Comparison of ENCODE assay signal across 26 mouse cellular contexts in genomic region chr5:53074553-53074952, GRCm38 (mm10). TPM values are rescaled to one million over a fixed set of nuclear protein-coding genes. Genes with fewer than 3 reads are reported as not detected.
DNase-seq lines count a peak whose midpoint lies in the region; ATAC-seq and TF ChIP-seq lines count a peak whose summit lies in the region.
"Had no signal": no experiment of that assay in that cellular context is flagged by ENCODE, and none has a peak within 500 bp of the region (broad histone marks: within the 10 kb centered on the region; RNA-seq: fewer than 3 reads in every experiment).

No protein-coding gene starts in this region.

- TF ChIP-seq POLR2A in kidney, adult 2 months (IDR thresholded peaks at IDR 0.05; ENCODE audit: low read depth, low read length): no peak

- peak overlapping the region; percentile 58; the same call in 1 of the 2 replicates for H3K27ac ChIP-seq in kidney, adult 2 months (ENCODE audit: insufficient read depth, low read depth, low read length)
- H3K27ac ChIP-seq in kidney, embryonic 15.5 days: no peak overlapping the region
- H3K27ac ChIP-seq in intestine, postnatal 0 days (ENCODE audit: low read depth, low read length): peak overlapping the region; percentile 79
- H3K27ac ChIP-seq in forebrain, embryonic 16.5 days (ENCODE audit: low read length): no peak overlapping the region
- H3K27ac ChIP-seq: embryonic facial prominence, embryonic 15.5 days; forebrain, embryonic 12.5 days; hindbrain, embryonic 13.5 days; liver, embryonic 12.5 days; macrophage; midbrain, embryonic 13.5 days had no signal

- WGBS in kidney, adult 2 months: 47% methylated on average over 6 of the region's 6 CpGs
- 56% methylated on average over 6 of the region's 6 CpGs for WGBS in kidney, embryonic 15.5 days
- WGBS in intestine, postnatal 0 days: 24% methylated on average over 6 of the region's 6 CpGs
- WGBS in forebrain, embryonic 16.5 days: 82% methylated on average over 6 of the region's 6 CpGs

- peaks cover 4% of the 10 kb centered on the region; the same call in 1 of the 2 replicates for H3K4me1 ChIP-seq in kidney, adult 2 months (ENCODE audit: control insufficient read depth, insufficient read depth, low read length)
- no peaks in the 10 kb centered on the region for H3K4me1 ChIP-seq in kidney, embryonic 15.5 days
- H3K4me1 ChIP-seq in intestine, postnatal 0 days (replicated peaks; ENCODE audit: control insufficient read depth, insufficient read depth, low read length): peaks cover 12% of the 10 kb centered on the region; the same call in 1 of the 2 replicates
- H3K4me1 ChIP-seq in forebrain, embryonic 16.5 days (replicated peaks; ENCODE audit: control insufficient read depth, insufficient read depth, low read length): no peaks in the 10 kb centered on the region
- H3K4me1 ChIP-seq: embryonic facial prominence, embryonic 15.5 days; forebrain, embryonic 12.5 days; hindbrain, embryonic 13.5 days; liver, embryonic 12.5 days; midbrain, embryonic 13.5 days had no signal

- no peaks in the 10 kb centered on the region for H3K27me3 ChIP-seq in kidney, adult 2 months (replicated peaks; ENCODE audit: control insufficient read depth, insufficient read depth, low read length)
- no peaks in the 10 kb centered on the region for H3K27me3 ChIP-seq in kidney, embryonic 15.5 days
- no peaks in the 10 kb centered on the region for H3K27me3 ChIP-seq in intestine, postnatal 0 days (replicated peaks; ENCODE audit: control insufficient read depth, insufficient read depth, low read length)
- H3K27me3 ChIP-seq in forebrain, embryonic 16.5 days (replicated peaks; ENCODE audit: control insufficient read depth, insufficient read depth, low read length): no peaks in the 10 kb centered on the region
- H3K27me3 ChIP-seq: embryonic facial prominence, embryonic 15.5 days; forebrain, embryonic 12.5 days; hindbrain, embryonic 13.5 days; liver, embryonic 12.5 days; midbrain, embryonic 13.5 days; Patski had no signal

- no peak overlapping the region for H3K4me2 ChIP-seq in kidney, embryonic 15.5 days
- H3K4me2 ChIP-seq in intestine, postnatal 0 days (replicated peaks; ENCODE audit: low read depth): no peak overlapping the region
- H3K4me2 ChIP-seq in forebrain, embryonic 16.5 days (ENCODE audit: low read length): no peak overlapping the region
- H3K4me2 ChIP-seq: embryonic facial prominence, embryonic 15.5 days; forebrain, embryonic 12.5 days; hindbrain, embryonic 13.5 days; liver, embryonic 12.5 days; midbrain, embryonic 13.5 days had no signal

- no peaks in the 10 kb centered on the region for H3K36me3 ChIP-seq in kidney, adult 2 months (ENCODE audit: control insufficient read depth, insufficient read depth, low read length)
- H3K36me3 ChIP-seq in kidney, embryonic 15.5 days: no peaks in the 10 kb centered on the region
- H3K36me3 ChIP-seq in intestine, postnatal 0 days (ENCODE audit: control insufficient read depth, insufficient read depth): peaks cover 5% of the 10 kb centered on the region; the same call in 1 of the 2 replicates
- H3K36me3 ChIP-seq in forebrain, embryonic 16.5 days (ENCODE audit: control insufficient read depth, insufficient read depth): no peaks in the 10 kb centered on the region
- H3K36me3 ChIP-seq: embryonic facial prominence, embryonic 15.5 days; forebrain, embryonic 12.5 days; hindbrain, embryonic 13.5 days; liver, embryonic 12.5 days; midbrain, embryonic 13.5 days had no signal

- DNase-seq in kidney, adult 2 months: peak; percentile 83
- DNase-seq in kidney, postnatal 14 days: peak; percentile 61
- peak; percentile 78 for DNase-seq in yolk sac, embryonic 10.5 days (ENCODE audit: low spot score)
- no peak for DNase-seq in frontal cortex, postnatal 10 days (ENCODE audit: low spot score in 2 of 2)
- DNase-seq: adrenal gland, postnatal 36 days; cerebellum, adult 2 months; cerebellum, postnatal 14 days; gastrocnemius, postnatal 14 days; heart, postnatal 36 days; lung, adult 2 months; lung, postnatal 10 days; thymus, postnatal 4 days had no signal

- no peak for TF ChIP-seq CTCF in kidney, adult 2 months (conservative IDR thresholded peaks at IDR 0.05; ENCODE audit: insufficient read depth, insufficient read length, low read depth, low read length)
- peak; percentile 3; the same call in 1 of the 2 replicates for TF ChIP-seq CTCF in intestine, postnatal 0 days (IDR thresholded peaks at IDR 0.05; ENCODE audit: low read depth)

- no peaks in the 10 kb centered on the region for H3K9me3 ChIP-seq in kidney, embryonic 15.5 days (replicated peaks)
- H3K9me3 ChIP-seq in intestine, postnatal 0 days (ENCODE audit: control insufficient read depth): no peaks in the 10 kb centered on the region
- no peaks in the 10 kb centered on the region for H3K9me3 ChIP-seq in forebrain, embryonic 16.5 days (ENCODE audit: control insufficient read depth, low read length)
- H3K9me3 ChIP-seq: embryonic facial prominence, embryonic 15.5 days; forebrain, embryonic 12.5 days; hindbrain, embryonic 13.5 days; liver, embryonic 12.5 days; midbrain, embryonic 13.5 days had no signal

- ATAC-seq in kidney, embryonic 15.5 days (replicated peaks; ENCODE audit: low FRiP score): no peak
- ATAC-seq in intestine, postnatal 0 days: peak; percentile 43
- no peak for ATAC-seq in forebrain, embryonic 16.5 days
- ATAC-seq: liver, embryonic 12.5 days; midbrain, embryonic 13.5 days; Patski had no signal

- no peak overlapping the region for H3K9ac ChIP-seq in kidney, embryonic 15.5 days
- no peak overlapping the region for H3K9ac ChIP-seq in intestine, postnatal 0 days (ENCODE audit: low read depth, low read length)
- H3K9ac ChIP-seq in forebrain, embryonic 16.5 days (replicated peaks; ENCODE audit: low read depth, low read length): no peak overlapping the region
- H3K9ac ChIP-seq: embryonic facial prominence, embryonic 15.5 days; forebrain, embryonic 12.5 days; hindbrain, embryonic 13.5 days; liver, embryonic 12.5 days; midbrain, embryonic 13.5 days had no signal

- H3K4me3 ChIP-seq in kidney, adult 2 months (ENCODE audit: insufficient read depth, low read depth, low read length): no peak overlapping the region
- no peak overlapping the region for H3K4me3 ChIP-seq in kidney, embryonic 15.5 days (replicated peaks)
- no peak overlapping the region for H3K4me3 ChIP-seq in intestine, postnatal 0 days (ENCODE audit: low read depth, low read length)
- no peak overlapping the region for H3K4me3 ChIP-seq in forebrain, embryonic 16.5 days (replicated peaks; ENCODE audit: low read length)
- H3K4me3 ChIP-seq: embryonic facial prominence, embryonic 15.5 days; forebrain, embryonic 12.5 days; hindbrain, embryonic 13.5 days; liver, embryonic 12.5 days; midbrain, embryonic 13.5 days had no signal

RNA-seq across cellular contexts. Expression of gene Slc34a2, which starts 36.7 kb away (rescaled TPM):
- 2.9 and 3.1 TPM in 2 replicates for polyA plus RNA-seq in kidney, adult 2 months (2012; rRNA removed)
- polyA plus RNA-seq in kidney, embryonic 15.5 days (2015; fragmentation: Nextera tagmentation; extraction: Ambion mirVana): 0.43 and 0.57 TPM in 2 replicates
- 132 and 161 TPM in 2 replicates for polyA plus RNA-seq in intestine, postnatal 0 days (2015; fragmentation: Nextera tagmentation; extraction: Ambion mirVana)
- 0.11 TPM in 1 of 2 replicates, not detected in the other for polyA plus RNA-seq in forebrain, embryonic 16.5 days (2015; fragmentation: Nextera tagmentation; extraction: Ambion mirVana)
- polyA plus RNA-seq: cortical plate, adult 2 months; forebrain, embryonic 12.5 days; hindbrain, embryonic 13.5 days; limb, embryonic 11.5 days; liver, embryonic 12.5 days; macrophage; midbrain, embryonic 13.5 days; neural tube, embryonic 14.5 days; stomach, embryonic 14.5 days had no signal

Comparison
In these comparisons a context has a peak if more than half of its experiments do, and no peak if none do; other contexts are left out.
1. H3K27ac ChIP-seq: peak in kidney, adult 2 months (single experiment) and intestine, postnatal 0 days (single experiment); none in kidney, embryonic 15.5 days (single experiment) and forebrain, embryonic 16.5 days (single experiment).
2. DNase-seq: peak in kidney, adult 2 months (single experiment), kidney, postnatal 14 days (single experiment) and yolk sac, embryonic 10.5 days (single experiment); none in frontal cortex, postnatal 10 days (0 of 2).
3. RNA of gene Slc34a2, which starts 36.7 kb away (polyA plus RNA-seq): 132 to 161 TPM in intestine, postnatal 0 days; 2.9 to 3.1 TPM in kidney, adult 2 months, 0.43 to 0.57 TPM in kidney, embryonic 15.5 days and 0.11 TPM in forebrain, embryonic 16.5 days; every median in the first group is over 10 times any median in the second.